Mouse (Mus musculus) forelimb bud, embryonic 11.5 days (tissue): ENCODE results near the gene Rgs8.

Experiments
- DNase-seq: peaks from one replicate; pipeline ENCODE4 v3.0.0-alpha.2; 2012; ENCODE audit warnings: low read depth, low spot score

Gene Rgs8

DNA sequence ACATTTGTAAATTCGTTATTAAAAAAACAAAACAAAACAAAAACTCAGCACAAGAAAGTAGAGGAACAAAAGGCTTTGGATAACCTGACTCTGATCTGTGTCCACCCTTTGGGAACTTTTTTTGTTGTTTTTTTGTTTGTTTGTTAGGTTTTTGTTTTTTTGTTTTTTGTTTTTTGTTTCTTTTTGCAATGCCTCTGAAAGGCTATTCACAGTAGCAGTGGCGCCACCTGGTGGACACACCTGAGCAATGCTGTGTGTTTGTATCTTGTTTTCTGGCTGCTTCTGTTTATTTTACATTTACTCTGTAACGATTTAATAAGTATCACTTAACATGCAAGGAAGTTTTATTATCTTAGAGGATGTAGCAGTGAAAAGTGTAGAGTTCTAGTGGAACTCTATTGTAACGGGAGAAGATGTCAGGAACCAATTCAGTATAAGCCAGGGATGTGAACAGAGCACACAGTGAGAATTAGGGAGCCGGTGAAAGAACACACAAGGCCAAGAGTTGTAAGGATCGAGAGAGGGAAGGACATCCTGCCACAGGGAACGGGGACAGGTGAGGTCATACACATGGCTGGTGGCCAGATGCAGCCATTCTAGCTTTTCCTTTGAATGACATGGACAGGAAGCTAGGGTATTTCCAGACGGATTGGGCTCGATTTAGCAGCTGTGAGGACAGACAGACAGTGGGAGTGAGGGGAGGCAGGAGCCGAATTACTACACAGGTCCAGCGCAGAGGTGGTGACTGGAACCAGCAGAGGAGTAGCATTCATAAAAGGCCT, 89.7 kb downstream of the Rgs8 start:
- peak; percentile 67 for DNase-seq

DNA sequence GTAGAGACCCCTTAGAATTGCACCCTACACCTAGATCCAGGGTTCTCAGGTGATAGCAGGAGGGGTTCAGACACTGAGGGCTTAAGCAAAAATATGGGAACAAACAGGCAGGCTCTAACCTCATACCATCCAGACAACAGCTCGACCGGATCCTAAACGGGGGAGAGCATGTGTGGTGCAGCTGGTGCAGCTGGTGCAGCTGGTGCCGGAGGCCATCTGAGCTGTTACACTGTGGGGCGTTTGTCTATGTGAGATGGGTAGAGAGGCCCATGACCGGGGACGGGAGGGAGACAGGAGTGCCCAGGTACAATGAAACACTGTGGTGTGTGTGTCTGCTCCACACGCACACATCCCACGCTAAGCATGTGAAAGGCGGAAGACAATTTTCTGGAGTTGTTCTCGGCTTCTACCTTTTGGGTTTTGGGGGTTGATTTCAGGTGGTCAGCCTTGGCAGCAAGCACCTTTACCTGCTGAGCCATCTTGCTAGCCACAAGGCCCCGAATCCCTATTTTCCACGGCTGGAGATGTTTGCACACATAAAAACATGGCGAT, 93.4 kb downstream of the Rgs8 start:
- no peak for DNase-seq

- DNase-seq = peak; percentile 80
Observed at GRCm38 (mm10) chr1:153746728-153747127, 93.9 kb downstream of the Rgs8 start.

GRCm38 (mm10) chr1:153747861-153748530, 95.2 kb downstream of the Rgs8 start:
- DNase-seq = no peak

DNA sequence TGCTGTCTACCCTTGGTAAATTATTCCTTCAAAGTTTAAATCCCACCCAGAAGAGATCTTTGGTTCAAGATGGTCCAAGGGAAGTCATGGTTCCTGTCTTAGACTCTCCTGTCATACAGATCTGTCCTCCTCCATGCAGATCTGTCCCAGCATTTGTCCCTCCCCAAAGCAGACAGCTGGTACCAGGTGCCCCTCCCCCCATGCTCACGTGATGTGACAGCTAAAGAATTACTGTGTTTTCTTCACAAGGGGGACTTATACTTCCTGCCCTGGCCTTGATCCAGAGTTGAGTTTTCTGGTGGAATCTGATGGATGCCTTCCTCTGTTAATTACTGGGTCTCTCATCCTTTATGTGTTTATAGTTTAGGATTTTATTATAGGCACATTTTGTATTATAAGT, 95.7 kb downstream of the Rgs8 start:
- DNase-seq = no peak

GRCm38 (mm10) chr1:153749211-153749801, 96.5 kb downstream of the Rgs8 start, which contains the start of gene Rnasel:
Rnasel (plus strand) TSS chr1:153749426.
- DNase-seq = peak; percentile 92
